Comparison of ENCODE assay signal across 8 mouse cellular contexts in genomic region chr4:141131531-141132061, GRCm38 (mm10). TPM values are rescaled to one million over a fixed set of nuclear protein-coding genes. Genes with fewer than 3 reads are reported as not detected.
DNase-seq lines count a peak whose midpoint lies in the region; ATAC-seq lines count a peak whose summit lies in the region.

No protein-coding gene starts in this region.

- H3K4me2 ChIP-seq in embryonic facial prominence, embryonic 14.5 days (ENCODE audit: low read depth, low read length), result no peak overlapping the region
- H3K4me2 ChIP-seq in kidney, embryonic 16.5 days (replicated peaks; ENCODE audit: low read depth, low read length), result peak overlapping the region; percentile 31

- peak; percentile 54 for ATAC-seq in embryonic facial prominence, embryonic 14.5 days (ENCODE audit: low read depth)
- peak; percentile 76 for ATAC-seq in kidney, embryonic 16.5 days (ENCODE audit: low FRiP score, low TSS enrichment)
- ATAC-seq in activated CD4-positive, CD25-positive, alpha-beta regulatory T cell, adult 4 months, result no peak

- peaks cover 39% of the 10 kb centered on the region for H3K4me1 ChIP-seq in embryonic facial prominence, embryonic 14.5 days (ENCODE audit: control insufficient read depth, insufficient read depth, low read length)
- H3K4me1 ChIP-seq in kidney, embryonic 16.5 days (ENCODE audit: insufficient read depth, low read length), result peaks cover 63% of the 10 kb centered on the region

- WGBS in embryonic facial prominence, embryonic 14.5 days, result 39% methylated on average over 5 of the region's 5 CpGs
- WGBS in kidney, embryonic 16.5 days, result 17% methylated on average over 5 of the region's 5 CpGs

- H3K9me3 ChIP-seq in embryonic facial prominence, embryonic 14.5 days (ENCODE audit: control insufficient read depth, low read length), result no peaks in the 10 kb centered on the region
- no peaks in the 10 kb centered on the region for H3K9me3 ChIP-seq in kidney, embryonic 16.5 days (ENCODE audit: low read length)

- no peak overlapping the region for H3K4me3 ChIP-seq in embryonic facial prominence, embryonic 14.5 days (ENCODE audit: low read depth, low read length)
- no peak overlapping the region for H3K4me3 ChIP-seq in kidney, embryonic 16.5 days (ENCODE audit: low read length)

- peak overlapping the region; percentile 69 for H3K27ac ChIP-seq in embryonic facial prominence, embryonic 14.5 days (replicated peaks; ENCODE audit: low read depth, low read length)
- peak overlapping the region; percentile 90 for H3K27ac ChIP-seq in kidney, embryonic 16.5 days (ENCODE audit: low read length)

- H3K9ac ChIP-seq in embryonic facial prominence, embryonic 14.5 days (ENCODE audit: low read depth, low read length), result 0 out of 2 replicates have a peak overlapping the region, but pooled peaks have one; percentile 25
- H3K9ac ChIP-seq in kidney, embryonic 16.5 days (replicated peaks; ENCODE audit: low read length), result peak overlapping the region; percentile 54

- H3K27me3 ChIP-seq in embryonic facial prominence, embryonic 14.5 days (replicated peaks; ENCODE audit: control insufficient read depth, insufficient read depth, low read length), result no peaks in the 10 kb centered on the region
- no peaks in the 10 kb centered on the region for H3K27me3 ChIP-seq in kidney, embryonic 16.5 days (ENCODE audit: insufficient read depth, low read length)

- no peaks in the 10 kb centered on the region for H3K36me3 ChIP-seq in embryonic facial prominence, embryonic 14.5 days (ENCODE audit: control insufficient read depth, insufficient read depth, low read length)
- H3K36me3 ChIP-seq in kidney, embryonic 16.5 days (ENCODE audit: insufficient read depth, low read length), result no peaks in the 10 kb centered on the region

- peak; percentile 39 for DNase-seq in adrenal gland, postnatal 25 days
- DNase-seq in adrenal gland, adult 2 months, result no peak
- peak; percentile 65 for DNase-seq in embryonic facial prominence, embryonic 14.5 days (ENCODE audit: low spot score)
- DNase-seq in lung, postnatal 14 days, result peak; percentile 53
- DNase-seq in spleen, postnatal 10 days (ENCODE audit: low spot score in 2 of 2), result no peak
- DNase-seq in layer of hippocampus, postnatal 14 days (ENCODE audit: low spot score in 2 of 2), result no peak

RNA-seq across cellular contexts. Expression of gene Szrd1, which starts 8.0 kb away (rescaled TPM):
- total RNA-seq in adrenal gland, postnatal 25 days (2021), result 95.3 and 115 TPM in 2 replicates
- total RNA-seq in adrenal gland, adult 2 months (2021), result 100 to 1,000 TPM; 130 to 135 TPM
- polyA plus RNA-seq in adrenal gland, adult 2 months (2012; rRNA removed), result 65.0 and 75.7 TPM in 2 replicates
- polyA plus RNA-seq in embryonic facial prominence, embryonic 14.5 days (2014; fragmentation: Nextera tagmentation; extraction: Ambion mirVana), result 38.7 and 40.2 TPM in 2 replicates
- polyA plus RNA-seq in kidney, embryonic 16.5 days (2015; fragmentation: Nextera tagmentation; extraction: Ambion mirVana), result 50.8 and 51.3 TPM in 2 replicates
- total RNA-seq in layer of hippocampus, postnatal 14 days (2021), result 10 to 100 TPM; 49.8 to 63.7 TPM
- 10 to 100 TPM; 51.2 to 77.0 TPM for polyA plus RNA-seq in activated CD4-positive, CD25-positive, alpha-beta regulatory T cell, adult 4 months (2017; shearing (Covaris generic))

RNA-seq across cellular contexts. Expression of gene Fbxo42, which starts 16.1 kb away (rescaled TPM):
- 19.7 and 24.8 TPM in 2 replicates for total RNA-seq in adrenal gland, postnatal 25 days (2021)
- 10 to 100 TPM; 19.9 to 22.2 TPM for total RNA-seq in adrenal gland, adult 2 months (2021)
- polyA plus RNA-seq in adrenal gland, adult 2 months (2012; rRNA removed), result 11.3 and 11.4 TPM in 2 replicates
- polyA plus RNA-seq in embryonic facial prominence, embryonic 14.5 days (2014; fragmentation: Nextera tagmentation; extraction: Ambion mirVana), result 22.7 and 24.9 TPM in 2 replicates
- polyA plus RNA-seq in kidney, embryonic 16.5 days (2015; fragmentation: Nextera tagmentation; extraction: Ambion mirVana), result 21.1 and 21.9 TPM in 2 replicates
- 10 to 100 TPM; 22.6 to 24.9 TPM for total RNA-seq in layer of hippocampus, postnatal 14 days (2021)
- 1 to 10 TPM; 5.0 to 7.3 TPM for polyA plus RNA-seq in activated CD4-positive, CD25-positive, alpha-beta regulatory T cell, adult 4 months (2017; shearing (Covaris generic))

RNA-seq across cellular contexts. Expression of gene Spata21, which starts 43.5 kb away (rescaled TPM):
- total RNA-seq in adrenal gland, postnatal 25 days (2021), result not detected in 2 replicates
- not detected for total RNA-seq in adrenal gland, adult 2 months (2021)
- polyA plus RNA-seq in adrenal gland, adult 2 months (2012; rRNA removed), result not detected in 2 replicates
- 0.33 TPM in 1 of 2 replicates, not detected in the other for polyA plus RNA-seq in embryonic facial prominence, embryonic 14.5 days (2014; fragmentation: Nextera tagmentation; extraction: Ambion mirVana)
- 0.51 and 0.59 TPM in 2 replicates for polyA plus RNA-seq in kidney, embryonic 16.5 days (2015; fragmentation: Nextera tagmentation; extraction: Ambion mirVana)
- under 1 TPM; 0.24 to 0.37 TPM for total RNA-seq in layer of hippocampus, postnatal 14 days (2021)
- under 1 TPM; 0.29 to 0.88 TPM for polyA plus RNA-seq in activated CD4-positive, CD25-positive, alpha-beta regulatory T cell, adult 4 months (2017; shearing (Covaris generic))

RNA-seq across cellular contexts. Expression of gene Necap2, which starts 53.4 kb away (rescaled TPM):
- total RNA-seq in adrenal gland, postnatal 25 days (2021), result 56.2 and 67.2 TPM in 2 replicates
- total RNA-seq in adrenal gland, adult 2 months (2021), result 10 to 100 TPM; 55.8 to 65.3 TPM
- polyA plus RNA-seq in adrenal gland, adult 2 months (2012; rRNA removed), result 54.8 and 63.7 TPM in 2 replicates
- 66.5 and 78.8 TPM in 2 replicates for polyA plus RNA-seq in embryonic facial prominence, embryonic 14.5 days (2014; fragmentation: Nextera tagmentation; extraction: Ambion mirVana)
- polyA plus RNA-seq in kidney, embryonic 16.5 days (2015; fragmentation: Nextera tagmentation; extraction: Ambion mirVana), result 94.5 and 99.0 TPM in 2 replicates
- 10 to 100 TPM; 40.9 to 52.0 TPM for total RNA-seq in layer of hippocampus, postnatal 14 days (2021)
- polyA plus RNA-seq in activated CD4-positive, CD25-positive, alpha-beta regulatory T cell, adult 4 months (2017; shearing (Covaris generic)), result 100 to 1,000 TPM in 1 of 2 experiments, 10 to 100 TPM in 1; 85.5 to 101 TPM

Comparison
In these comparisons a context has a peak if more than half of its experiments do, and no peak if none do; other contexts are left out.
1. DNase-seq: peak in adrenal gland, postnatal 25 days (single experiment), embryonic facial prominence, embryonic 14.5 days (single experiment) and lung, postnatal 14 days (single experiment); none in adrenal gland, adult 2 months (single experiment), spleen, postnatal 10 days (0 of 2) and layer of hippocampus, postnatal 14 days (0 of 2).